Mouse (Mus musculus) T-helper 17 cell (primary cell): ENCODE results near the gene Pdzd7.

Source experiments
- in situ Hi-C, 2 experiments: fragments of 300-600 bp; cut with MboI, MseI; formaldehyde crosslinking; loops; 1 replicate in 1 of 2; 2 replicates in 1 of 2; pipeline ENCODE4 v1.15.1; 2025; ENCODE audit warnings: high pct_unique_total_duplicates in 2 of 2

Pdzd7 gene

DNA sequence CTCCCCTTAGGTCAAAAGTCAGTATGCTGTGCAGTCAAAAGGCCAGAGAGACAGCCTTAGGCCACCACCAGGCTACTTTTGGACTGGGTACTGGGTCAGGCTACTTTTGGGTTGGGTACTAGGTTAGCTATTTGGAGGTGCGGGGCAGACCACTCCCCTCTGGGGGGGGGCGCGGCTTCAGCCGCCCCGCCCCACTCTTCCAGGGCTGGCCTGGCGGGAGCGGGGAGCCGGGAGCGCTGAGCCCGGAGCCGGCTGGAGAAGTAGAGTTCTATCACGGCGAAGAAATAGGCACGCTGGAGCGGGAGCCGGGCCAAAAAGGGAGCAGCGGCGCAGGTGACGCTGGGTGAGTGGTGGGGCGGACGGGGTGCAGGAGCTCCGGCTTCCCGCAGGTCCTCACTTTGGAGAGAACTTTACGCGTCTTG lies 30.5 kb downstream of the Pdzd7 start:
- in situ Hi-C loops: loop anchor here (5.0 to 10.0 kb wide), 2 partner anchors 1037 to 1230 kb away; partner anchors contain the start of gene Abcc2 (in 1 of the 2)

GRCm38 (mm10) chr19:45014335-45014971 lies 31.1 kb downstream of the Pdzd7 start, which contains the start of gene Lzts2:
Gene Lzts2, plus strand, starts transcription at chr19:45014414.
- in situ Hi-C loops: loop anchor here (5.0 to 10.0 kb wide), 2 partner anchors 1038 to 1230 kb away; partner anchors contain the start of gene Abcc2 (in 1 of the 2)

DNA sequence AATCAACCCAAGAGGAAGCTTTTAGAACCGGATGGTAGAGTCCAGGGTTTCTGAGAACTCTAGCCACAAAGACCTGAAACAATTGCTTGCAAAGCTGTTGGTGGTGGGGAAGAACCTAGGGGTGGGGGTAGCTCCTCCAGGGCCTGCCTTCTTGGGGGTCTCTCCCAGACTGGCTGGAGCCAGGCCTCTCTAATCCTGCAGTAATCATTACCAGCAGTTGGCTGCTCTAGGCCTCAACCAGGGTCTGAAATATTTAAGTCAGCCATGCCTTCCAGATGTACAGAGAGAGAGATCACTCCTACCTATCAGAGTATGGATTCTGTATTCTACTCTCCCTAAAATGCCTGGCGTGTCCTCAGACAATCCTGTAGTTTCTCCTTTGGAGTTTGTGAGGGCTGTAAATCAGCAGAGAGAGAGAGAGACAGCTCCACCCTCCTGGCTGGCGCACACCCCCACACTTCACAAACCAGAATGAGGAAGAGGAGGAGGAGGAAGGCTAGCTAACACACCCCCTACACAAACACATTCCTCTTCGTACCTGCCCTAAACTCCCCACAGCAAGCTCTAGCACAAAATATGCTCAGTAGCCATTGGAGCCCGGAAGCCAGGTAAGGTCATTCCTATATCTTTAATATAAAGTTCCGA lies 31.8 kb downstream of the Pdzd7 start:
- in situ Hi-C loops: loop anchor here (5.0 to 10.0 kb wide), 2 partner anchors 1039 to 1229 kb away; partner anchors contain the start of gene Abcc2 (in 1 of the 2)

DNA sequence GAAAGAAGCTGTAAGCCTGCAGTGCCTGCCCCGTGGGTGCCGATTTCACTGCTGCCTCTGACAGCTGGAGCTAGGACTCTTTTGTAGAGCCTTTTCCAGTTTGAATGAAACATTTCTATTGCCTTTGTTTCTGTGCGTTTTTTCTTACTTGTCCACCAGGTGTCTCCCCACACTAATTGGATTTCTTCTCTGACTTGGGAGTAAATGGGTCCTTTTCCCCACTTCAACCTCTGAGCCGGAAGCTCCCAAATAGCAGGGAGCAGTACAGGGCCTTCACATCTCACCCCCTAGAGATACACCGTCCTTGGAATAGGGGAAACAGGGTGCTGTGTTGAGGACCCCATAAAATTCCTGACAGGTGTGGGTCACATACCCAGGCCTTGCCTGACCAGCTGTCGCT lies 32.9 kb downstream of the Pdzd7 start:
- in situ Hi-C loops: loop anchor here (5.0 to 10.0 kb wide), 2 partner anchors 1040 to 1228 kb away; partner anchors contain the start of gene Abcc2 (in 1 of the 2)

DNA sequence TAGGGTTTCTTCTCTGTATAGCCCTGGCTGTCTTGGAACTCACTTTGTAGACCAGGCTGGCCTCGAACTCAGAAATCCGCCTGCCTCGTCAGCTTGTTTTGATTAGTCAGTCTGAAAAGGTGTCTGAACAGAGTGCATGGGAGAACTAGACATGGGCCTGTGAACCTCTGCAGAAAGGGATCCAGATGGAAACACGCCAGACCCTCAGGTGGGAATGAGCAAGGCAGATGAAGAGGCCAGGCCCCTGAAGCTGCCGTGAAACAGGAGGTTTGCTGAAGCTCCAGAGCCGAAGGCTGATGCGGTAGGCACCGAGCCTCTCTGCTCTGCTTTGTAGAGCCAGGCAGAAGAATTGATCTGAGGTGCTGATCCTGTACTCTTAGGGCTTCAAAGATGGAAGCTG lies 33.3 kb downstream of the Pdzd7 start:
- in situ Hi-C loops: loop anchor here (5.0 to 10.0 kb wide), 2 partner anchors 1040 to 1227 kb away; partner anchors contain the start of gene Abcc2 (in 1 of the 2)

- in situ Hi-C loops: loop anchor here (5.0 to 10.0 kb wide), 2 partner anchors 1042 to 1226 kb away; partner anchors contain the start of gene Abcc2 (in 1 of the 2)
These were observed 34.9 kb downstream of the Pdzd7 start for GRCm38 (mm10) chr19:45010646-45011045.

GRCm38 (mm10) chr19:45007425-45008191 lies 37.9 kb downstream of the Pdzd7 start:
- in situ Hi-C loops: loop anchor here (5.0 to 10.0 kb wide), 2 partner anchors 70 to 1503 kb away; partner anchors contain the start of gene Kazald1 (in 1 of the 2)

DNA sequence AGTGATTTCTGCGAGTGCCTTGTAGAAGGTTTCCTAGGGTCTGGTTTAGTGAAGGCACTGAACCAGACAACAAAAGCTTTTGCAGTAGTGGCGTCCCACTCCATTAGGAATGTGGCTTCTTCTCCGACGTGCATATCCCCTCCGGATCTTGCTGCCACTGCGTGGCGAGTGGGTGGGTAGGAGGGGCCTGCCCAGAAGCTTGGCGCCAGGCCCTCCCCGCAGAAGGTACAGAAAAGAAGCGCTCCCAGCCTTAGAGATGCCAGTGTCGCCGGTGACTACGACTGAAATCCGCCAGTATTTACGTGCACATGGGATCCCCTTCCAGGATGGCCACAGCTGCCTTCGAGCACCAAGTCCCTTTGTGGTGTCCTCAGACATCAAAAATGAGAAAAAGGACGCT lies 38.5 kb downstream of the Pdzd7 start:
- in situ Hi-C loops: loop anchor here (5.0 to 10.0 kb wide), 2 partner anchors 70 to 1502 kb away; partner anchors contain the start of gene Kazald1 (in 1 of the 2)

- in situ Hi-C loops: loop anchor here (5.0 to 10.0 kb wide), 2 partner anchors 71 to 1501 kb away; partner anchors contain the start of gene Kazald1 (in 1 of the 2)
These were observed 39.4 kb downstream of the Pdzd7 start, which contains the start of gene Mrpl43 for GRCm38 (mm10) chr19:45005957-45006712. Gene Mrpl43, minus strand, starts transcription at chr19:45006442.

GRCm38 (mm10) chr19:45005444-45005843 lies 40.1 kb downstream of the Pdzd7 start, which contains the start of gene Twnk:
Gene Twnk, plus strand, starts transcription at chr19:45005663.
- in situ Hi-C loops: loop anchor here (5.0 to 10.0 kb wide), 2 partner anchors 72 to 1501 kb away; partner anchors contain the start of gene Kazald1 (in 1 of the 2)

GRCm38 (mm10) chr19:45003740-45004516 lies 41.6 kb downstream of the Pdzd7 start:
- in situ Hi-C loops: loop anchor here in 1 of 2 experiments (10.0 kb wide), 1 partner anchor 1499 kb away; no protein-coding TSS in a partner anchor

DNA sequence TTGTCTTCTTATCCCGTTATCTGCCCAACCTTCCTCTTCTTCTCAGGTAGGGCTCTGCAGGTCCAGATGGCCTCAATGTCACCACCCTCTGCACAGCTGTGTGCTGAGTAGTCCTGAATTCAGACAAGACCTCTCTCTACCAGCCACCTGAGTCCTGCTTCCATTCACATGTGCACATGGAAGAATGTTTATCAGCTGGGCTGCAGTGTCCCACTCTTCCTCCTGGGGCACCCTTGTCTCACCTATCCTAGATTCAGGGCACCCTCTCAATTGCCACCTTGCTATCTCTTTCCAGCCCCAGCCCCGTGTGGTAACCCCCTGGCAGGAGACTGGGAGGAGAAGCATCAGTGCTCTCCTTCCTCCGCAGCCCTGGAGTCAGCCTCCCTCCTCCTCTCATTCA lies 43.2 kb downstream of the Pdzd7 start:
- in situ Hi-C loops: loop anchor here in 1 of 2 experiments (10.0 kb wide), 1 partner anchor 1498 kb away; no protein-coding TSS in a partner anchor

DNA sequence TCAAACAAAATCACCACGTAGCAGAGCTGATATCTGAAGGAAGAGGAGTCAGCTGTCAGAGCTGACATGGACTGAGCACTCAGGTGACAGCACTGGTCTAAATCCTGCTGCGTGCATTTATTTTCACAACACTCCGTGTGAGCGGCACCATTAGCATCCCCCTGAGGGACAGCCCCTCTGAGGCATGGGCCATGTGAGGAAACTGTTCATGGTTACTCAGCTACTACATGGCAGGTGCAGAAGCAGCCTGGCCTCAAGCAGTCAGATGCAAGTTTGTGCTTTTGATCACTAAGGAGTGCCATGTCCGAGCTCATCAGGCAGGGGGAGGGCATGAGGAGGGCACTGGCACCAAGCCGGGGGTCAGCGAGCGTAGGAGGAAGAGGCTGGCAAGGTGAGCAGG lies 45.9 kb downstream of the Pdzd7 start:
- in situ Hi-C loops: loop anchor here in 1 of 2 experiments (10.0 kb wide), 2 partner anchors 65 to 1495 kb away; partner anchors contain the start of gene Slf2

DNA sequence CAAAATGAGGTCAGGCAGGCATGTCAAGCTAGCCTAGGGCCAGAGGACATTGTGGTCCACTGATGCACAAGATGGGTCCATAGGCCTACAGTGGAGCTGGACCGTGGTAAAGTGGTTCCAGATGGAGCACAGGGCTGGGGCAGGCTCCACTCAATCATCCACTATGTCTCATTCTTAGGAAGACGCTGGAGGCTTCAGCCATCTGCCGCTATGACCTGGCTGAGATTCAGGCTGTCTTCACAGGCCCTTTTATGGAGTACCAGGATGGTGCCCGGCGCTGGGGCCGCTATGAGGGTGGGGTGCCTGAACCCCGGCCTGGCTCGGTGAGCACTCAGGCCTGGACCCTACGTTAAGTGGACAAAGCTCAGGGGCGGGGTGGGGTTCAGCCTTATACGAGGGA lies 47.7 kb downstream of the Pdzd7 start:
- in situ Hi-C loops: loop anchor here in 1 of 2 experiments (10.0 kb wide), 1 partner anchor 63 kb away; the partner anchor contains the start of gene Slf2

DNA sequence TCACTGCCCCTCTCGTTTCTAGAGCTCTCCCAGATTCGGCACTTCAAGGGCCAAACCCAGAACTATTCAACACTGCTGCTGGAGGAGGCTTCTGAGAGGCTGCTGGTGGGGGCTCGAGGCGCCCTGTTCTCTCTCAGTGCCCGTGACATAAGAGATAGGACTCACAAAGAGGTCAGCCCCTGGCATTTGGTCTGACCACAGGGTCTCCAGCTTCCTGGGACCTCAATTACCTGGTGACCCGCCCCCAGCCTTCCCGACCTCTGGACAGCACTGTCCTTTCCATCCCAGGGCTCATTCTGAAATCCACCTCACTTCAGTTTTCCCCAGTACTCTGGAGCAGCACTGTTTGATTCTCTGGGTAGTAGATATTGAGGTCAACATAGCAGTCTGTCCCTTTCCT lies 52.8 kb downstream of the Pdzd7 start:
- in situ Hi-C loops: loop anchor here in 1 of 2 experiments (10.0 kb wide), 1 partner anchor 58 kb away; the partner anchor contains the start of gene Slf2

DNA sequence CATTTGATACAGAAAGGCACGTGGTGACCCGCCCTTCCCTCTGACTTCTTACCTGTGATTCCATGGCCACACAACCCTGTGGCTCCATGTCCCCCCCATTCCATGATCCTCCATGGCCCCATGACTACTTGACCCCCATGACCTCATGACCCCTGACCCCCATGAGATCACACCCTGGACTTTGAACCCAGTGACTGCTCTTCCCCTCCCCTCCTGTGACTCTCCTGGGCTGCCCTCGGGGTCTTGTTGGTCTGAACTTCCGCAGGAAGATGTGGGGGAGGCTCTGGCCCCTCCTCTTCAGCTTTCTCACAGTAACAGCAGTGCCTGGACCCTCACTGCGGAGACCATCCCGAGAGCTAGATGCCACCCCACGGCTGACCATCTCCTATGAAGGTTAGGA lies 53.3 kb downstream of the Pdzd7 start:
- in situ Hi-C loops: loop anchor here in 1 of 2 experiments (10.0 kb wide), 1 partner anchor 57 kb away; the partner anchor contains the start of gene Slf2

- in situ Hi-C loops: loop anchor here in 1 of 2 experiments (10.0 kb wide), 1 partner anchor 56 kb away; the partner anchor contains the start of gene Slf2
These were observed 54.5 kb downstream of the Pdzd7 start for GRCm38 (mm10) chr19:44991031-44991430.
